Mouse (Mus musculus) liver, embryonic 13.5 days (tissue): ENCODE measurements around the gene Mrpl52. TPM values are rescaled to one million over a fixed set of nuclear protein-coding genes. Genes with fewer than 3 reads are reported as not detected.
A peak's percentile ranks its signal among the peaks of the same experiment; 100 is the strongest.

ENCODE experiments used
- ATAC-seq: fragments of 200-750 bp; cut with Nextera tagmentation; 2 replicates; pipeline ENCODE4 v1.8.0; 2017; ENCODE audit warnings: low read depth, mild to moderate bottlenecking, moderate number of reproducible peaks, moderate library complexity
- DNase-seq: peaks from one replicate; pipeline ENCODE4 v3.0.0; 2022
- H3K27ac ChIP-seq: fragments of 300-500 bp; sonication (generic); 2 replicates; pipeline ENCODE4 v1.5.1; 2015; ENCODE audit warnings: moderate library complexity, mild to moderate bottlenecking, inconsistent platforms
- H3K27me3 ChIP-seq: fragments of 300-500 bp; sonication (generic); 2 replicates; pipeline ENCODE4 v1.6.1; 2015; ENCODE audit warnings: mild to moderate bottlenecking, inconsistent platforms
- H3K36me3 ChIP-seq: fragments of 300-500 bp; sonication (generic); 2 replicates; pipeline ENCODE4 v1.6.1; 2015; ENCODE audit warnings: mild to moderate bottlenecking, inconsistent platforms
- H3K4me1 ChIP-seq: fragments of 300-500 bp; sonication (generic); replicated peaks from 2 replicates; pipeline ENCODE4 v1.6.1; 2015; ENCODE audit warnings: inconsistent platforms
- H3K4me2 ChIP-seq: fragments of 300-500 bp; sonication (generic); 2 replicates; pipeline ENCODE4 v1.6.1; 2015; ENCODE audit warnings: inconsistent platforms, mild to moderate bottlenecking, moderate library complexity
- H3K4me3 ChIP-seq: fragments of 300-500 bp; sonication (generic); replicated peaks from 2 replicates; pipeline ENCODE4 v1.5.1; 2015; ENCODE audit warnings: mild to moderate bottlenecking, inconsistent platforms
- H3K9ac ChIP-seq: fragments of 300-500 bp; sonication (generic); 2 replicates; pipeline ENCODE4 v1.6.1; 2015; ENCODE audit warnings: mild to moderate bottlenecking, inconsistent platforms
- H3K9me3 ChIP-seq: fragments of 300-500 bp; sonication (generic); replicated peaks from 2 replicates; pipeline ENCODE4 v1.6.1; 2016; ENCODE audit warnings: inconsistent platforms
- WGBS: fragments of 180-500 bp; shearing (Covaris S2); methylation state at CpG from one replicate; pipeline ENCODE4 v1.1.7; 2015; ENCODE audit not compliant: insufficient replicate concordance; 5-methylcytosine and 5-hydroxymethylcytosine counted together
- polyA plus RNA-seq: library from polyadenylated mRNA; unstranded; fragments of >200 nt; fragmentation: Nextera tagmentation; extraction: Ambion mirVana; gene quantifications from 2 replicates; pipeline ENCODE4 v1.2.1, GENCODE M21; 2015

Gene Mrpl52
- polyA plus RNA-seq, 1 experiment from 2014 or later: 244 TPM

GRCm38 (mm10) chr14:54435194-54435918, 8.6 kb downstream of the Mrpl52 start:
- Histone ChIP-seq H3K27me3 (peaks cover 51% of the 10 kb centered on the region), H3K4me3 (no peak overlapping the region), H3K27ac (no peak overlapping the region), H3K9me3 (no peaks in the 10 kb centered on the region), H3K4me2 (no peak overlapping the region), H3K9ac (no peak overlapping the region), H3K36me3 (peaks cover 26% of the 10 kb centered on the region), H3K4me1 (peaks cover 41% of the 10 kb centered on the region)
- ATAC-seq (no peak), DNase-seq (no peak)
- WGBS: 69% methylated on average over 11 of the region's 11 CpGs

GRCm38 (mm10) chr14:54439155-54439554, 12.4 kb downstream of the Mrpl52 start:
- Histone ChIP-seq H3K36me3 (peaks cover 31% of the 10 kb centered on the region), H3K9ac (no peak overlapping the region), H3K9me3 (no peaks in the 10 kb centered on the region), H3K4me1 (peaks cover 7% of the 10 kb centered on the region), H3K4me3 (no peak overlapping the region), H3K27ac (no peak overlapping the region), H3K27me3 (peaks cover 16% of the 10 kb centered on the region), H3K4me2 (no peak overlapping the region)
- WGBS: 77% methylated on average over 12 of the region's 12 CpGs
- DNase-seq (no peak), ATAC-seq (no peak)

- 69% methylated on average over 7 of the region's 7 CpGs for WGBS
- no peak for DNase-seq
- no peaks in the 10 kb centered on the region for H3K9me3 ChIP-seq
- H3K36me3 ChIP-seq: peaks cover 31% of the 10 kb centered on the region
- H3K27me3 ChIP-seq: peaks cover 12% of the 10 kb centered on the region
- H3K4me1 ChIP-seq: peaks cover 8% of the 10 kb centered on the region
- no peak overlapping the region for H3K27ac ChIP-seq
- ATAC-seq: no peak
- no peak overlapping the region for H3K4me2 ChIP-seq
- no peak overlapping the region for H3K4me3 ChIP-seq
- no peak overlapping the region for H3K9ac ChIP-seq
Observed at GRCm38 (mm10) chr14:54439610-54440009, 12.9 kb downstream of the Mrpl52 start.

- Histone ChIP-seq H3K9ac (no peak overlapping the region), H3K9me3 (no peaks in the 10 kb centered on the region), H3K27ac (no peak overlapping the region), H3K27me3 (peaks cover 7% of the 10 kb centered on the region; the same call in 1 of the 2 replicates), H3K36me3 (peaks cover 29% of the 10 kb centered on the region), H3K4me2 (no peak overlapping the region), H3K4me3 (no peak overlapping the region), H3K4me1 (peaks cover 15% of the 10 kb centered on the region)
- DNase-seq (no peak), ATAC-seq (no peak)
- WGBS: 84% methylated on average over 14 of the region's 14 CpGs
Observed at GRCm38 (mm10) chr14:54440538-54440937, 13.8 kb downstream of the Mrpl52 start.

- ATAC-seq: no peak
- WGBS: 51% methylated on average over 4 of the region's 4 CpGs
Observed at GRCm38 (mm10) chr14:54441365-54441764, 14.7 kb downstream of the Mrpl52 start.

GRCm38 (mm10) chr14:54442548-54442947, 15.8 kb downstream of the Mrpl52 start:
- 46% methylated on average over 3 of the region's 3 CpGs for WGBS
- DNase-seq: no peak
- no peak overlapping the region for H3K27ac ChIP-seq
- peaks cover 23% of the 10 kb centered on the region for H3K36me3 ChIP-seq
- H3K4me1 ChIP-seq: peaks cover 25% of the 10 kb centered on the region
- ATAC-seq: no peak
- no peak overlapping the region for H3K4me3 ChIP-seq
- H3K27me3 ChIP-seq: peaks cover 5% of the 10 kb centered on the region; the same call in 1 of the 2 replicates
- H3K9ac ChIP-seq: no peak overlapping the region
- no peak overlapping the region for H3K4me2 ChIP-seq
- H3K9me3 ChIP-seq: no peaks in the 10 kb centered on the region

More at GRCm38 (mm10) chr14:54441365-54441764, 14.7 kb downstream of the Mrpl52 start:
- H3K4me3 ChIP-seq: no peak overlapping the region
- no peak overlapping the region for H3K27ac ChIP-seq
- H3K4me1 ChIP-seq: peaks cover 23% of the 10 kb centered on the region
- H3K27me3 ChIP-seq: peaks cover 5% of the 10 kb centered on the region; the same call in 1 of the 2 replicates
- no peak overlapping the region for H3K9ac ChIP-seq
- H3K36me3 ChIP-seq: peaks cover 23% of the 10 kb centered on the region
- no peak for DNase-seq
- H3K4me2 ChIP-seq: no peak overlapping the region
- H3K9me3 ChIP-seq: no peaks in the 10 kb centered on the region

GRCm38 (mm10) chr14:54443196-54443595, 16.5 kb downstream of the Mrpl52 start:
- ATAC-seq (peak; percentile 40), DNase-seq (no peak)
- Histone ChIP-seq H3K9me3 (no peaks in the 10 kb centered on the region), H3K4me3 (no peak overlapping the region), H3K27ac (no peak overlapping the region), H3K4me2 (no peak overlapping the region), H3K4me1 (peaks cover 28% of the 10 kb centered on the region), H3K9ac (no peak overlapping the region), H3K36me3 (peaks cover 23% of the 10 kb centered on the region), H3K27me3 (peaks cover 5% of the 10 kb centered on the region; the same call in 1 of the 2 replicates)
- 24% methylated on average over 3 of the region's 3 CpGs for WGBS

- Histone ChIP-seq H3K4me1 (peaks cover 35% of the 10 kb centered on the region), H3K27ac (no peak overlapping the region), H3K9ac (no peak overlapping the region), H3K36me3 (peaks cover 18% of the 10 kb centered on the region; the same call in 1 of the 2 replicates), H3K4me2 (no peak overlapping the region), H3K4me3 (no peak overlapping the region), H3K9me3 (no peaks in the 10 kb centered on the region), H3K27me3 (peaks cover 5% of the 10 kb centered on the region; the same call in 1 of the 2 replicates)
- no peak for DNase-seq
- WGBS: 69% methylated on average over 15 of the region's 15 CpGs
- no peak for ATAC-seq
Observed at GRCm38 (mm10) chr14:54443712-54444618, 17.3 kb downstream of the Mrpl52 start.

- no peak overlapping the region for H3K4me3 ChIP-seq
- peak overlapping the region; percentile 13; the same call in 1 of the 2 replicates for H3K27ac ChIP-seq
- H3K4me2 ChIP-seq: no peak overlapping the region
- H3K36me3 ChIP-seq: peaks cover 4% of the 10 kb centered on the region; the same call in 1 of the 2 replicates
- peaks cover 2% of the 10 kb centered on the region; the same call in 1 of the 2 replicates for H3K27me3 ChIP-seq
- ATAC-seq (peak; percentile 33; the same call in 1 of the 2 replicates), DNase-seq (no peak)
- no peaks in the 10 kb centered on the region for H3K9me3 ChIP-seq
- H3K4me1 ChIP-seq: peaks cover 38% of the 10 kb centered on the region
- WGBS: 52% methylated on average over 3 of the region's 3 CpGs
- H3K9ac ChIP-seq: peak overlapping the region; percentile 34; the same call in 1 of the 2 replicates
Observed at GRCm38 (mm10) chr14:54445476-54445875, 18.8 kb downstream of the Mrpl52 start.

GRCm38 (mm10) chr14:54453566-54453965, 26.9 kb downstream of the Mrpl52 start:
- Histone ChIP-seq H3K4me3 (no peak overlapping the region), H3K9me3 (no peaks in the 10 kb centered on the region), H3K36me3 (no peaks in the 10 kb centered on the region), H3K9ac (no peak overlapping the region), H3K27ac (no peak overlapping the region), H3K4me2 (no peak overlapping the region), H3K4me1 (peaks cover 19% of the 10 kb centered on the region), H3K27me3 (0 out of 2 replicates have a peak, but pooled peaks cover 5% of the 10 kb centered on the region)
- 80% methylated on average over 9 of the region's 9 CpGs for WGBS
- DNase-seq (no peak), ATAC-seq (no peak)
